Mouse (Mus musculus): ENCODE results near the gene Dcdc2a. TPM values are rescaled to one million over a fixed set of nuclear protein-coding genes. Genes with fewer than 3 reads are reported as not detected.

Dcdc2a gene
- total RNA-seq, 2 experiments from 2014 or later = 11.6 to 17.8 TPM

DNA sequence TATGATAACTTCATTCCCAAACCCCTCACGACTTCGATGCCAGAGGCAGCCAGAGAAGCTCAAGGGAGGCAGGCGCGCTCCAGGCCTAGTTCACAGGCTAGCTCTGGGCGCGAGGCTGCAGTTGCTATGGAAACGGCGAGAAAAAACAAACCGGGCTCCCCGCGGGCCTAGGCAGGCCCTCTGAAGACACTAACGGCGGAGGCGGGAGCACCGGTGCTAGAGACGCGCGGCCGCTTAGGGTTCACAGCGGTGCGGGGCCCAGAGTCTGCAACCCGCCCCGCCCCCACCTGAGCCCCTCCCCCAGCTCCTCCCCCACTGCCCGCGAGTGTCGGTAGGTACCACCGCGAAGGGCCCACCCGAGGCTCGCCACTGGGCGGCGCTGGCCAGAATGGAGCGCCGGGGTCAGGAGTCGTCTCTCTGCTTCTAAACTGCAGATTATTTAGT, 671 bp upstream of the Dcdc2a start:
- Histone ChIP-seq H3K4me3 (peak overlapping the region; percentile 74), H3K27ac (peak overlapping the region; percentile 80)
- peak; percentile 67 for TF ChIP-seq CTCF (conservative IDR thresholded peaks at IDR 0.05)
- DNase-seq (ENCODE audit: low spot score in 2 of 2) = peak; percentile 63 to 74

- TF ChIP-seq CTCF (conservative IDR thresholded peaks at IDR 0.05) = no peak
- no peak overlapping the region for H3K27ac ChIP-seq
- no peak for DNase-seq (ENCODE audit: low spot score in 2 of 2)
- H3K4me3 ChIP-seq = no peak overlapping the region
Observed at GRCm38 (mm10) chr13:25066659-25067058, 10.9 kb downstream of the Dcdc2a start.

DNA sequence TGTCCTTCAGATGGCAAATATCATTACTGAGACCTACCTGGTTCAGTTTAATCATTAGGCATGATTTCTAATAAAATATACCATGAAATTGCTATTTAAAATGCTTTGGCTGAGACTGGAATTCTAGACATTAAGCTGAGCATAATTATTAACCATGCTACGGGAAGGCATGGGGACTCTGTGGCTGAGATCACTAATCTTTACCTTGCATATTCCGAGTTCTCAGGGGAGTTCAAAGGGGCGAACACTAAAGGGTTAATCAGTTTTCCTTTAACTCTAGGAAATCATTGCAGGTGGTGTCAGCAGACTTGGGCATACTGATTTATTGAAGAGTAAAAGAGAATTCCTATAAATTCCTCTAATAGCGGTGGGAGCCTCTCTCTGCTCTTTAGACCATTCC, 11.4 kb downstream of the Dcdc2a start:
- DNase-seq (ENCODE audit: low spot score in 2 of 2) = no peak
- TF ChIP-seq CTCF (conservative IDR thresholded peaks at IDR 0.05) = no peak
- no peak overlapping the region for H3K27ac ChIP-seq
- no peak overlapping the region for H3K4me3 ChIP-seq

GRCm38 (mm10) chr13:25069765-25070164, 14.0 kb downstream of the Dcdc2a start:
- DNase-seq (ENCODE audit: low spot score in 2 of 2) = no peak
- H3K27ac ChIP-seq = no peak overlapping the region
- H3K4me3 ChIP-seq = no peak overlapping the region
- TF ChIP-seq CTCF (conservative IDR thresholded peaks at IDR 0.05) = no peak

DNA sequence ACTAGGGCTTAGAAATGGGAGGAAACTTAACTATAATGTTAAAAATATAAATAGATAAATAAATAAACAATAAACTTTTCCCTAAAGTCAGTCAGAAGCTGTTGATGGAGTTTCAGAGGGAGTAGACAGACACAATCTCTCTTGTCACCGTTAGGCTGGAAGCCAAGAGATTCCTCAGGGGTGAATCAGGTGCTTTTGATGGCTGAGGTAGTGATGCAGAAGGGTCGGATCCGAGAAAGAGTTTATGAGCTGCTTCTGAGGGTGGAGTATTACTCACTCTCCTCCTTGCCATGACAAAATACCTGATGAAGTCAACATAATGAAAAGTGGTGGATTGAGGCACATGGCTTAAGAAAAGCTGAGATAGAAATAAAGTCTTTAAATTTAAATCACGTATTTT, 15.0 kb downstream of the Dcdc2a start:
- DNase-seq (ENCODE audit: low spot score in 2 of 2) = no peak
- no peak overlapping the region for H3K27ac ChIP-seq
- H3K4me3 ChIP-seq = no peak overlapping the region
- TF ChIP-seq CTCF (conservative IDR thresholded peaks at IDR 0.05) = no peak

- no peak overlapping the region for H3K27ac ChIP-seq
- DNase-seq (ENCODE audit: low spot score in 2 of 2) = no peak
- no peak for TF ChIP-seq CTCF (conservative IDR thresholded peaks at IDR 0.05)
- H3K4me3 ChIP-seq = no peak overlapping the region
Observed at GRCm38 (mm10) chr13:25077262-25077661, 21.5 kb downstream of the Dcdc2a start.

- H3K27ac ChIP-seq = no peak overlapping the region
- TF ChIP-seq CTCF (conservative IDR thresholded peaks at IDR 0.05) = no peak
- no peak for DNase-seq (ENCODE audit: low spot score in 2 of 2)
Observed at GRCm38 (mm10) chr13:25083144-25083572, 27.4 kb downstream of the Dcdc2a start.

DNA sequence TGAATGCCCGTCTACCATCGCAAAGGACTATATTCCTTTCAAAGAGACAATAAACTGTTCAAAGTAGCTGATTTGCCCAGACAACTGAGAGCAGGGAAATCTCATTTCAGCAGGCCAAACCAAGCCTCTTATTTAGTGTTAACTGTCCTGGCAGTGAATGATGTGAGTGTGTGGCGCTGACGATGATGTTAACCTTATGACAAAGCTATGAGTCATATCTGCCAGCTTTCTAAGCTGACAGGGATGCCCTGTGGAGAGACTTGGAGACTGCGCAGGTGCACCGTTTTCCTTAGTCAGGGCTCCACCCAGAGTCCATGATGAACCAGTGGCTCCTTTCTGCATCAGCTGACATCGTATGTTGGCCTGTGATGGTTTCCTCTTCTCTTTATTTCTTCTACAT, 29.3 kb downstream of the Dcdc2a start:
- no peak for DNase-seq (ENCODE audit: low spot score in 2 of 2)
- Histone ChIP-seq H3K4me3 (no peak overlapping the region), H3K27ac (no peak overlapping the region)
- no peak for TF ChIP-seq CTCF (conservative IDR thresholded peaks at IDR 0.05)

More at GRCm38 (mm10) chr13:25083144-25083572, 27.4 kb downstream of the Dcdc2a start:
- H3K4me3 ChIP-seq = no peak overlapping the region

- Histone ChIP-seq H3K27ac (no peak overlapping the region), H3K4me3 (no peak overlapping the region)
- TF ChIP-seq CTCF (conservative IDR thresholded peaks at IDR 0.05) = no peak
- DNase-seq (ENCODE audit: low spot score in 2 of 2) = no peak
Observed at GRCm38 (mm10) chr13:25091347-25091746, 35.5 kb downstream of the Dcdc2a start.

DNA sequence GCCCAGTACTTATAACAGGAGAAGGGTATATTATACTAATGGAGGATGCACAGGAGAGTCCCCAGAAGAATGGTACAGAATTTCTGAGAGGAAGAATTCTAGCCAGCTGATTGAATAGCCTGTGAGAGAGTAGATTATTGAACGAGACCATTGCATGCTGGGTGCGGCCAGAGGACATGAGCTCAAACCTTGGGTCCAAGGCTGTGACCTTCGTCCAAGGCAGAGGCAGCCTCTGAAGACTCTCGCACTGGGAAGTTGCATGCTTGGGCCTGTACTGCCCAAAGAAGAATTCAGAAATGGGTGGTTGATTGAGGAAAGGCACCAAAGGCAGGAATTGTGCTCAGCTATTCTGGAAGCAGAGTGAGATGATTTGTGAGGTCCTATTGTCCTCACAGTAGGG, 38.0 kb downstream of the Dcdc2a start:
- TF ChIP-seq CTCF (conservative IDR thresholded peaks at IDR 0.05) = no peak
- Histone ChIP-seq H3K4me3 (no peak overlapping the region), H3K27ac (no peak overlapping the region)
- no peak for DNase-seq (ENCODE audit: low spot score in 2 of 2)

- no peak for DNase-seq (ENCODE audit: low spot score in 2 of 2)
- Histone ChIP-seq H3K4me3 (no peak overlapping the region), H3K27ac (no peak overlapping the region)
- TF ChIP-seq CTCF (conservative IDR thresholded peaks at IDR 0.05) = no peak
Observed at GRCm38 (mm10) chr13:25094381-25094780, 38.6 kb downstream of the Dcdc2a start.

DNA sequence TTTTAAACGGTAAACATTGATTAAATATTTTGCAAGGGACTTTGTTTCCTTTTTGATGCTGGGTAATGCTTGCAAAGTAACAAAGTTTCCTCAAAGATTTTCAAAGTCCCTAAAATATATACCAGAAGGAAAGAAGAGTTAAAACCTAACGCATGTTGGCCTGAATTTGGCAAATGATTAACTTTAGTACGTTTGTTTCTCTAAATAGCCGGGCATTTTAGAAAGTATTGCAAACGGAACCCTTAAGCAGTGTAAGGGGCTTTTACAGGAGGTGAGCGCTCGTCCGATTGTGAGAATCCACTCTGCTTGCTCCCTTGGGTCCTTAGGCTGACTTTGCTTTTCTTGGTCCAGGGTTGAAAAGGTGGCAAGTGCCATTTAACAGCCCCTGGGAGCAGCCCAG, 41.5 kb downstream of the Dcdc2a start:
- Histone ChIP-seq H3K27ac (no peak overlapping the region), H3K4me3 (no peak overlapping the region)
- no peak for DNase-seq (ENCODE audit: low spot score in 2 of 2)
- TF ChIP-seq CTCF (conservative IDR thresholded peaks at IDR 0.05) = no peak

GRCm38 (mm10) chr13:25098578-25098977, 42.8 kb downstream of the Dcdc2a start:
- TF ChIP-seq CTCF (conservative IDR thresholded peaks at IDR 0.05) = no peak
- DNase-seq (ENCODE audit: low spot score in 2 of 2) = no peak
- Histone ChIP-seq H3K4me3 (no peak overlapping the region), H3K27ac (no peak overlapping the region)

DNA sequence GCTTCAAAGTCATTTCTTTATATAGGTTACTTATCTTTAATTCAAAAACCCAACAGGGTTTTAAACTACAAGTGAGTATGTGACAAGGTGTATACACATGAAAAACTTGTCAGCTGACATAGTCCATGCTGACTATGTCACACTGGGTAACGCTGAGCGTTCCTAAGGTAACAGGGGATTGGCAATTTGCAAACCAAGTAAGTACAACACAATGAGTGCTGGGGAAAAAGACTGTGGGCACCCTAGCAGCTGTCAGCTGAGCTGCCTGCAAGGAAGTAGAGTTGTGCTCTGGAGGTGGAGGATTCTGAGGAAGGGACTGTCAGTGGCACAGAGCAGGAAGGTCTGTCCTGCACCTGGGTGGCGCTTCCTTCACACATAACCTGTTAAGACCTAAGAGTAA, 43.7 kb downstream of the Dcdc2a start:
- DNase-seq (ENCODE audit: low spot score in 2 of 2) = no peak
- no peak for TF ChIP-seq CTCF (conservative IDR thresholded peaks at IDR 0.05)

DNA sequence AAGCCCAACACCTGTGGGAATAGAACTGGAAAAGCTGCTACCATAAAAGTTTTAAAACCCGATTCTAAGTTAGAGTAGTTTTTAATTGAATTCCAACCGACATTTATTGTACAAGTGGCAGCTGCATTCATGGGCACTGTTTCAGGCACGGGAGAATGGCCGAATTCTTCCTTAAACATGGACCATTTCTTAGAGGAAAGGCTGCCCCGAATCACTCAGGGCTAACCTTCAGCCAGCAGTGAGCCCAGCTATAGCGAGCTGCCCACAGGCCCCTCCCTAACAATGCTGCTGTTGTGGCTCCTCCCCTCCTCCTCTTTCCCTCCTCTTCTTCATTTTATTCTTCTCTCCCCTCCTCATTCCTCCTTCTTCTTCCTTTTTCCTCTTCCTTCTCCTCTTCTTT, 44.8 kb downstream of the Dcdc2a start:
- no peak for DNase-seq (ENCODE audit: low spot score in 2 of 2)

More for the DNA sequence above, 43.7 kb downstream of the Dcdc2a start:
- no peak overlapping the region for H3K4me3 ChIP-seq
- peak overlapping the region; percentile 33; the same call in 1 of the 2 replicates for H3K27ac ChIP-seq

More for the DNA sequence above, 44.8 kb downstream of the Dcdc2a start:
- H3K4me3 ChIP-seq = no peak overlapping the region
- no peak for TF ChIP-seq CTCF (conservative IDR thresholded peaks at IDR 0.05)
- no peak overlapping the region for H3K27ac ChIP-seq

All from layer of hippocampus, adult 2 months (tissue).